Mouse (Mus musculus) CH12.LX (cell line): ENCODE results near the gene Farsa.

ENCODE experiments used
- CHD2 ChIP-seq: IDR thresholded peaks from 2 replicates; pipeline ENCODE4 v1.6.1; 2011; ENCODE audit warnings: low read length, improper control_type of control experiment
- CTCF ChIP-seq, 2 experiments: IDR thresholded peaks in 1 of 2; conservative IDR thresholded peaks in 1 of 2; 2 replicates each; pipeline ENCODE4 v1.5.1; 2011 to 2012; ENCODE audit warnings: low read depth in 2 of 2, low read length in 2 of 2, improper control_type of control experiment in 1 of 2, inconsistent platforms in 1 of 2, mild to moderate bottlenecking in 1 of 2, moderate library complexity in 1 of 2
- E2F4 ChIP-seq: IDR thresholded peaks from 2 replicates; pipeline ENCODE4 v1.6.1; 2011; ENCODE audit warnings: low read depth, low read length, improper control_type of control experiment; ENCODE audit not compliant: insufficient replicate concordance
- ELF1 ChIP-seq: IDR thresholded peaks from 2 replicates; pipeline ENCODE4 v1.6.1; 2014; ENCODE audit warnings: low read depth, mild to moderate bottlenecking, inconsistent platforms, low read length, improper control_type of control experiment
- GABPA ChIP-seq: IDR thresholded peaks from 2 replicates; pipeline ENCODE4 v1.6.1; 2012; ENCODE audit warnings: low read depth, low read length, improper control_type of control experiment, inconsistent platforms; ENCODE audit not compliant: insufficient replicate concordance
- MAFK ChIP-seq: IDR thresholded peaks from 2 replicates; pipeline ENCODE4 v1.6.1; 2011; ENCODE audit warnings: low read length, improper control_type of control experiment; ENCODE audit not compliant: insufficient replicate concordance
- MAX ChIP-seq: IDR thresholded peaks from 2 replicates; pipeline ENCODE4 v1.6.1; 2011; ENCODE audit warnings: low read length, improper control_type of control experiment
- POLR2A ChIP-seq: IDR thresholded peaks from 2 replicates; pipeline ENCODE4 v1.6.1; 2011; ENCODE audit warnings: low read depth, mild to moderate bottlenecking, improper control_type of control experiment, low read length
- POLR2AphosphoS2 ChIP-seq: IDR thresholded peaks from 2 replicates; pipeline ENCODE4 v1.6.1; 2011; ENCODE audit warnings: low read depth, low read length, improper control_type of control experiment
- TBP ChIP-seq: conservative IDR thresholded peaks from 2 replicates; pipeline ENCODE4 v1.6.1; 2011; ENCODE audit warnings: low read depth, low read length, improper control_type of control experiment
- ZKSCAN1 ChIP-seq: IDR thresholded peaks from 2 replicates; pipeline ENCODE4 v1.6.1; 2012; ENCODE audit warnings: low read depth, inconsistent platforms, low read length, improper control_type of control experiment, borderline replicate concordance
- ZNF384 ChIP-seq: IDR thresholded peaks from 2 replicates; pipeline ENCODE4 v1.6.1; 2012; ENCODE audit warnings: low read depth, low read length, improper control_type of control experiment, inconsistent platforms

DNA sequence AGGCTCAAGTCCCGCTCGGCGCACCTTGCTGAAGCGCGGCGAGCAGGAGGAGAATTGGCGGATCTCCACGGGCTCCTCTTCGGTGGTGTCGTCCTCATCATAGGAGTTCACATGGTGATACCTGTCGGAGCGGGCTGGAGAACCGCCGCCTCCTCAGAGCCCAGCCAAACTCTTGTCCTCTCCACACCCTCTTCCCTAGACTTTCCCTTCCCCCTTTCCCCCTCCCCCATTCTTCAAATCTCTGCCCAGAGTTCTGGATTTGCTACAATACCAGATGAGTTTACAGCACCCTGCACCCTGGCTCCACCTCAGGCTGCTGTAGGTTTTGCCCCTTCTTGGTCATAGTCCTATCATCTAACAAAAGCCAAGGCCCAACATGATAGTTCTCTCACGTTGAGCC lies 61.9 kb downstream of the Farsa start:
- no peak for TF ChIP-seq POLR2A
- no peak for TF ChIP-seq TBP
- TF ChIP-seq CTCF (conservative IDR thresholded peaks at IDR 0.05 in 1 of 2, IDR thresholded peaks at IDR 0.05 in 1 of 2; ENCODE audit: low read depth in 2 of 2, low read length in 2 of 2), result no peak
- TF ChIP-seq ZKSCAN1, result no peak
- TF ChIP-seq CHD2, result no peak
- TF ChIP-seq MAFK, result no peak
- no peak for TF ChIP-seq POLR2AphosphoS2
- no peak for TF ChIP-seq E2F4
- TF ChIP-seq ELF1, result no peak
- no peak for TF ChIP-seq GABPA
- no peak for TF ChIP-seq MAX
- no peak for TF ChIP-seq ZNF384
